Mouse (Mus musculus) testis, adult 2 months (tissue): ENCODE data around the gene Raver2.

Experiments used
- CTCF ChIP-seq: fragments of 200-500 bp; IDR thresholded peaks from 2 replicates; pipeline ENCODE4 v1.5.1; 2012; ENCODE audit warnings: low read depth, mild to moderate bottlenecking, inconsistent platforms, low read length, moderate library complexity; ENCODE audit not compliant: control insufficient read depth, insufficient read depth, insufficient replicate concordance
- POLR2A ChIP-seq: fragments of 200-500 bp; IDR thresholded peaks from 2 replicates; pipeline ENCODE4 v1.6.1; 2012; ENCODE audit warnings: low read depth, mild to moderate bottlenecking, inconsistent platforms, low read length, moderate library complexity; ENCODE audit not compliant: control insufficient read depth

DNA sequence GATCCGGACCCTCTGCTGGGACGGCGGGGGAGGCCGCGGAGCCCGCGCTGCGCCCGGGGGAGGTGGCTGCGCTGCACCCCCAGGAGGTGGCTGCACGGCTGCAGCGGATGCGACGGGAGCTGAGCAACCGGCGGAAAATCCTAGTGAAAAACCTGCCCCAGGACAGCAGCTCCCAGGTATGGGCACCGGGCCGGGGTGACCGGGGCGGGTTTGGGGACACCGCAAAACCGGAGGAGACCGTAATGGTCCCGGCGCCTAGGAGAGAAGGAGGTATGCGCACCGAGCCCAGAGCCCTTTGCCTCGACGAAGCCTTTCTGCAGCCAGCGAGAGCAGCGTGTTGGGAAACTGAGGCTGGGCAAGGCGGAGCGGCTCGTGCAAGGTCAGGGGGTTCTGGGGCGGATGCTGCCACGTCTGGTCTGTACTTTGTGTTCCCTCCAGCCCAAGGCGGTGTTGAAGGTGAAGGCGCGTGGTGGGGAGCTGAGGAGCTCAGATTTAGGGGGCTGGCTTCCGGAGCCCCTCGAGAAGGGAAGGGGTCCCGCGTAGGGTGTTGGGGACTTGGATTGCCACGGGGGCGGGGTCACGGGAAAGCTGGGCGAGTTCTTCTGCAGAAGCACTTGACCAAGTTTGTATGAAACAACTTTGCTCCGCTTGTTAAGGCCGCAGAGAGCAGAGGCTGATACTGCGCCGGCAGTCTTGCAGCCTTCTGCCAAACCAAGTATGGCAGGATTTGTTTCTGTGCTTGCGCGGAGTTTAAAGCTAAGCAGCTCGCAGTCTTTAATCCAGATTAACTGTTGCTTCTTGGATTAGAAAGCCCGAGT, 580 bp downstream of the Raver2 start:
- no peak for TF ChIP-seq POLR2A
- no peak for TF ChIP-seq CTCF
